Mouse (Mus musculus): ENCODE measurements around the gene Arhgef16. TPM values are rescaled to one million over a fixed set of nuclear protein-coding genes. Genes with fewer than 3 reads are reported as not detected.

Arhgef16 gene
- polyA plus RNA-seq (2014; fragmentation: Illumina TruSeq; extraction: RNeasy Lipid Tissue Mini Kit (QIAGEN cat#74804); ENCODE audit: low read depth, low replicate concordance) = not detected

GRCm38 (mm10) chr4:154301466-154301881 lies at the start of gene Arhgef16:
TSS of gene Arhgef16 (minus strand) at chr4:154301676.

GRCm38 (mm10) chr4:154335761-154336160 lies 34.3 kb upstream of the Arhgef16 start, which contains the start of gene B230104I21Rik:
TSS of gene B230104I21Rik (plus strand) at chr4:154336127.

Other genes starting within 250 kb of the Arhgef16 start
- not detected for gene Trp73, start 161.5 kb downstream of the Arhgef16 start, polyA plus RNA-seq (2014; fragmentation: Illumina TruSeq; extraction: RNeasy Lipid Tissue Mini Kit (QIAGEN cat#74804); ENCODE audit: low read depth, low replicate concordance)
- gene Wrap73, start 159.3 kb downstream of the Arhgef16 start, polyA plus RNA-seq (2014; fragmentation: Illumina TruSeq; extraction: RNeasy Lipid Tissue Mini Kit (QIAGEN cat#74804); ENCODE audit: low read depth, low replicate concordance) = 10.1 TPM
- 144 TPM for gene Tprgl, start 141.0 kb downstream of the Arhgef16 start, polyA plus RNA-seq (2014; fragmentation: Illumina TruSeq; extraction: RNeasy Lipid Tissue Mini Kit (QIAGEN cat#74804); ENCODE audit: low read depth, low replicate concordance)
- gene Megf6, start 130.9 kb downstream of the Arhgef16 start, polyA plus RNA-seq (2014; fragmentation: Illumina TruSeq; extraction: RNeasy Lipid Tissue Mini Kit (QIAGEN cat#74804); ENCODE audit: low read depth, low replicate concordance) = 3.1 TPM
- gene B230104I21Rik, start 34.5 kb upstream of the Arhgef16 start, polyA plus RNA-seq (2014; fragmentation: Illumina TruSeq; extraction: RNeasy Lipid Tissue Mini Kit (QIAGEN cat#74804); ENCODE audit: low read depth, low replicate concordance) = not detected